Mouse (Mus musculus) neural tube, embryonic 11.5 days (tissue): ENCODE results near the gene Adamtsl4. TPM values are rescaled to one million over a fixed set of nuclear protein-coding genes. Genes with fewer than 3 reads are reported as not detected.

Source experiments
- ATAC-seq: fragments of 200-750 bp; cut with Nextera tagmentation; 2 replicates; pipeline ENCODE4 v1.8.0; 2017; ENCODE audit warnings: moderate number of reproducible peaks, mild to moderate bottlenecking, moderate TSS enrichment, moderate library complexity; ENCODE audit not compliant: insufficient read depth, low FRiP score, low TSS enrichment
- DNase-seq: peaks from one replicate; pipeline ENCODE4 v3.0.0-alpha.2; 2015; ENCODE audit warnings: low spot score
- H3K27ac ChIP-seq: fragments of 300-500 bp; sonication (generic); 2 replicates; pipeline ENCODE4 v1.5.1; 2014; ENCODE audit warnings: low read depth, mild to moderate bottlenecking, low read length
- H3K27me3 ChIP-seq: fragments of 300-500 bp; sonication (generic); 2 replicates; pipeline ENCODE4 v1.6.1; 2014; ENCODE audit warnings: mild to moderate bottlenecking, low read length, mixed read lengths; ENCODE audit not compliant: control insufficient read depth, insufficient read depth
- H3K36me3 ChIP-seq: fragments of 300-500 bp; sonication (generic); 2 replicates; pipeline ENCODE4 v1.6.1; 2014; ENCODE audit warnings: mild to moderate bottlenecking, low read length, moderate library complexity, mixed read lengths; ENCODE audit not compliant: control insufficient read depth, insufficient read depth
- H3K4me1 ChIP-seq: fragments of 300-500 bp; sonication (generic); 2 replicates; pipeline ENCODE4 v1.6.1; 2014; ENCODE audit warnings: low read length, mixed read lengths; ENCODE audit not compliant: control insufficient read depth, insufficient read depth
- H3K4me2 ChIP-seq: fragments of 300-500 bp; sonication (generic); 2 replicates; pipeline ENCODE4 v1.6.1; 2014; ENCODE audit warnings: low read depth, mild to moderate bottlenecking, moderate library complexity
- H3K4me3 ChIP-seq: fragments of 300-500 bp; sonication (generic); 2 replicates; pipeline ENCODE4 v1.5.1; 2014; ENCODE audit warnings: low read depth, low read length
- H3K9ac ChIP-seq: fragments of 300-500 bp; sonication (generic); 2 replicates; pipeline ENCODE4 v1.6.1; 2014; ENCODE audit warnings: mild to moderate bottlenecking, low read length
- H3K9me3 ChIP-seq: fragments of 300-500 bp; sonication (generic); 2 replicates; pipeline ENCODE4 v1.6.1; 2016; ENCODE audit warnings: low read length; ENCODE audit not compliant: control insufficient read depth
- whole genome bisulfite sequencing: fragments of 180-500 bp; shearing (Covaris S2); extraction: QIAGEN DNeasy Blood & Tissue Kit; methylation state at CpG from one replicate; pipeline ENCODE4 v1.1.7; 2014; 5-methylcytosine and 5-hydroxymethylcytosine counted together
- polyA plus RNA-seq: library from polyadenylated mRNA; unstranded; fragments of >200 nt; fragmentation: Nextera tagmentation; extraction: Ambion mirVana; gene quantifications from 2 replicates; pipeline ENCODE4 v1.2.1, GENCODE M21; 2014

Gene Adamtsl4
- polyA plus RNA-seq, 1 experiment from 2014 or later = 0.82 TPM

GRCm38 (mm10) chr3:95685701-95686100 is 2.0 kb downstream of the Adamtsl4 start:
- DNase-seq (no peak), ATAC-seq (no peak)
- Histone ChIP-seq H3K36me3 (no peaks in the 10 kb centered on the region), H3K4me1 (peaks cover 12% of the 10 kb centered on the region), H3K9ac (no peak overlapping the region), H3K4me3 (no peak overlapping the region), H3K27ac (no peak overlapping the region), H3K9me3 (no peaks in the 10 kb centered on the region), H3K27me3 (no peaks in the 10 kb centered on the region), H3K4me2 (no peak overlapping the region)
- WGBS = 75% methylated on average over 2 of the region's 2 CpGs

- H3K4me3 ChIP-seq = no peak overlapping the region
- no peak for ATAC-seq
- H3K4me2 ChIP-seq = no peak overlapping the region
- no peaks in the 10 kb centered on the region for H3K36me3 ChIP-seq
- H3K4me1 ChIP-seq = peaks cover 12% of the 10 kb centered on the region
- H3K27me3 ChIP-seq = no peaks in the 10 kb centered on the region
- no peak overlapping the region for H3K27ac ChIP-seq
- no peak overlapping the region for H3K9ac ChIP-seq
- WGBS = 92% methylated on average over 4 of the region's 4 CpGs
- H3K9me3 ChIP-seq = no peaks in the 10 kb centered on the region
- DNase-seq = no peak
These were observed 2.4 kb downstream of the Adamtsl4 start for GRCm38 (mm10) chr3:95685301-95685700.

DNA sequence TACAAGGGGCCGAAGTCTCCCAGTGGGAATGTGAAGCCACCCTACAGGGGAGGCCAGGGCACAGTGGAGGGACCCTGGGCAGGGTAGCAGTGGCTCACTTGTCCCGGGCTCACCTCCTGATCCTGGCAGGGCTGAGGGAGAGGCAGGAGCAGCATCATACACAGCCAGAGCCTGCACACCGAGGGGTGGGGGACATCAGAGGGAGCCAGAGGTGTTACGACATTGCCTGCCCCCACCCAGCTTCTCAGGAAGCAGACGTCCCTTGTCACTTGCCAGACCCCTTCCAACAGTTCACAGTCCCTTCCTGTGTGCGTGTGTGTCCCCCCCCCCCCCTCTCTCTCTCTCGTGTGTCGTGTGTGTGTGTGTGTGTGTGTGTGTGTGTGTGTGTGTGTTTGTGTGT is 2.9 kb downstream of the Adamtsl4 start:
- H3K4me3 ChIP-seq = no peak overlapping the region
- 61% methylated on average over 5 of the region's 8 CpGs for WGBS
- DNase-seq (no peak), ATAC-seq (no peak)
- no peaks in the 10 kb centered on the region for H3K36me3 ChIP-seq
- H3K27me3 ChIP-seq = no peaks in the 10 kb centered on the region
- peaks cover 12% of the 10 kb centered on the region for H3K4me1 ChIP-seq
- no peak overlapping the region for H3K4me2 ChIP-seq
- H3K9ac ChIP-seq = no peak overlapping the region
- no peaks in the 10 kb centered on the region for H3K9me3 ChIP-seq
- H3K27ac ChIP-seq = no peak overlapping the region

DNA sequence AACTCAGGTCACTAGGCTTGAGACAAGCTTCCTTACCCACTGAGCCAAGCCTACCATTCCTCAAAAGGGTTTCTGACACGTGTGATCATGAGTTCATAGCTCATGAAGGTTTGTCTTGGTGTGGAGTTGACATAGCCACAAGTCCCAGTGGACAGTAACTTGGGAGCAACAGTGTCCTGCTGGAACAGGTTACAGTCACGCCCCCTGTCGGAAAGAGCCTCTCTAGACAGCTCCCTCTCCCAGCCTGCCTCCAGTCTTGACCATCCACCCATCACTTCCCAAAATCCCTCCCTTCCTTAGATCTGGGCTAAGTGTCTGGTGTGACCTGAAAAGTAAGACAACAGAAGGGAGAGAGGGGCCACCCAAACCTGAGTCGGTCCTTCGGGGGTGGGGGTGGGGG is 4.8 kb downstream of the Adamtsl4 start:
- no peak for DNase-seq
- H3K36me3 ChIP-seq = no peaks in the 10 kb centered on the region
- H3K27me3 ChIP-seq = no peaks in the 10 kb centered on the region
- H3K9me3 ChIP-seq = no peaks in the 10 kb centered on the region
- H3K4me3 ChIP-seq = no peak overlapping the region
- no peak overlapping the region for H3K4me2 ChIP-seq
- WGBS = 59% methylated on average over 5 of the region's 5 CpGs
- no peak overlapping the region for H3K9ac ChIP-seq
- H3K4me1 ChIP-seq = peaks cover 12% of the 10 kb centered on the region
- ATAC-seq = no peak
- no peak overlapping the region for H3K27ac ChIP-seq

GRCm38 (mm10) chr3:95681365-95681764 is 6.4 kb downstream of the Adamtsl4 start:
- Histone ChIP-seq H3K9ac (no peak overlapping the region), H3K27ac (no peak overlapping the region), H3K36me3 (no peaks in the 10 kb centered on the region), H3K9me3 (no peaks in the 10 kb centered on the region), H3K4me1 (no peaks in the 10 kb centered on the region), H3K4me3 (no peak overlapping the region), H3K27me3 (no peaks in the 10 kb centered on the region), H3K4me2 (no peak overlapping the region)
- 43% methylated on average over 11 of the region's 11 CpGs for WGBS
- ATAC-seq = no peak
- no peak for DNase-seq

- H3K27me3 ChIP-seq = no peaks in the 10 kb centered on the region
- H3K4me1 ChIP-seq = no peaks in the 10 kb centered on the region
- H3K9me3 ChIP-seq = no peaks in the 10 kb centered on the region
- WGBS = 93% methylated on average over 6 of the region's 6 CpGs
- H3K27ac ChIP-seq = no peak overlapping the region
- H3K36me3 ChIP-seq = no peaks in the 10 kb centered on the region
- ATAC-seq (no peak), DNase-seq (no peak)
- no peak overlapping the region for H3K4me2 ChIP-seq
- H3K4me3 ChIP-seq = no peak overlapping the region
- peak overlapping the region; percentile 23; the same call in 1 of the 2 replicates for H3K9ac ChIP-seq
These were observed 7.0 kb downstream of the Adamtsl4 start for GRCm38 (mm10) chr3:95680673-95681072.

DNA sequence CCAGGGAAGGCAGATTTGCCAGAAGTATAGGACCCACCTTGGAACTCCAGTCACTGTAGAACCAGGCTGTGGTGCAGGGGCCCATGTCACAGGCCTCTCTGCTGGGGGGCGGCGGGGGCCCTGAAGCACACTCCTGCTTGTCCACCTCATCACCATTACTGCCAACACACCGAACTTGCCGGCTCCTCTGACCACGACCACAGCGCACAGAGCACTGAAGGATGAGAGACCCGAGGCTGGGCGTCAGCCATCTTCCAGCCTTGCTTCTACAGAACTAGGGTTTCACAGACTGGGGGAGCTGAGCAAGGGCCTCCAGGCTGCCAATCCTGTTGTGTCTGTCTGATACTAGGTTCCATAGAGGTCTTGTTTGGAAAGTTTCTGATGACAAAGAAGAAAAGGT is 8.2 kb downstream of the Adamtsl4 start:
- ATAC-seq (no peak), DNase-seq (no peak)
- Histone ChIP-seq H3K27me3 (no peaks in the 10 kb centered on the region), H3K9me3 (no peaks in the 10 kb centered on the region), H3K4me3 (no peak overlapping the region), H3K4me1 (peaks cover 7% of the 10 kb centered on the region), H3K36me3 (no peaks in the 10 kb centered on the region), H3K4me2 (no peak overlapping the region), H3K9ac (no peak overlapping the region), H3K27ac (no peak overlapping the region)
- 92% methylated on average over 8 of the region's 8 CpGs for WGBS

GRCm38 (mm10) chr3:95677420-95678090 is 10.2 kb downstream of the Adamtsl4 start:
- H3K4me2 ChIP-seq = no peak overlapping the region
- WGBS = 85% methylated on average over 19 of the region's 19 CpGs
- no peak overlapping the region for H3K9ac ChIP-seq
- ATAC-seq = no peak
- H3K9me3 ChIP-seq = no peaks in the 10 kb centered on the region
- DNase-seq = no peak
- peaks cover 12% of the 10 kb centered on the region for H3K4me1 ChIP-seq
- H3K27me3 ChIP-seq = no peaks in the 10 kb centered on the region
- no peak overlapping the region for H3K4me3 ChIP-seq
- H3K36me3 ChIP-seq = no peaks in the 10 kb centered on the region
- no peak overlapping the region for H3K27ac ChIP-seq

DNA sequence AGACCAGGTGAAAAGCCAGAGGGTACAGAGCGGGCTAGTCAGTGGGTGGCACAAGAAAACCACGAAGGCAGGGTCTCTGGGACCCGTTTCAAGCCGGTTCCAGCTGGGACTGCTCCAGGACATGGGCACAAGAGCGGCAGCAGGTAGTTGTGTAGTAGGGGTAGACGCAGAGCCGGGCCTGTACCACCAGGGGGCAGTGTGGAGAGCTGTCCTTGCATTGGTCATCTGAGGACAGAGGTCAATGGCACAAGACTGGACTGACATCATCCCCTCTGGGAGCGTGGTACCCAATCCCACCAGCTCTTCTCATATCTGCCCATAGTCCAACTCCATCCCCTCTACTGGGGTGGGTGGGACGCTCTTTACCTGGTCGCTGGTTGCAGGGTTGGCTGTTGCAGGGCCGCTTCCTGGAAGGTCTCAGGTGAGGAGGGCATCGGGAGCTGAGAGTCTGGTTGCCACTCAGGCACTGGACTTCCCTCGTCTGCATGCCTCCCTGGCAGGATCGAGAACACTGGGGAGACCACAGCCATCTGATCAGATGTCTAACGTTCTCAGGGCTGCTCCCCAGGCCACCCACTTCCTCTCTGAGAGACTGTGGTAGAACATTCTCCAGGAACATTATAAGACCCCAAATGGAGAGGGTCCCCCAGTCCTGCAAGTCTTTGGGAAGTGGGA is 10.8 kb downstream of the Adamtsl4 start:
- Histone ChIP-seq H3K4me3 (no peak overlapping the region), H3K4me2 (no peak overlapping the region), H3K27ac (no peak overlapping the region), H3K36me3 (no peaks in the 10 kb centered on the region), H3K27me3 (no peaks in the 10 kb centered on the region), H3K9me3 (no peaks in the 10 kb centered on the region), H3K4me1 (peaks cover 13% of the 10 kb centered on the region), H3K9ac (no peak overlapping the region)
- peak; percentile 61 for DNase-seq
- ATAC-seq = no peak
- 63% methylated on average over 15 of the region's 15 CpGs for WGBS
